Mouse (Mus musculus): ENCODE results near the gene Gm7697.
"Not testable (repeated sequence)": the region's sequence is repeated elsewhere in the genome, so short reads cannot be mapped to it uniquely, and the experiment has no call there.

Gene Gm7697

GRCm38 (mm10) chr8:69522876-69523275 is at the start of gene Gm7697:
Gm7697 (minus strand) TSS chr8:69522976.
- in situ Hi-C loops (cut with MboI, MseI): not testable (repeated sequence)

- in situ Hi-C loops (cut with MboI, MseI): not testable (repeated sequence)
Observed at GRCm38 (mm10) chr8:69551249-69551648, 28.5 kb upstream of the Gm7697 start.

GRCm38 (mm10) chr8:69549556-69549955 is 26.8 kb upstream of the Gm7697 start:
- in situ Hi-C loops (cut with MboI, MseI): loop anchor here (10.0 kb wide), 2 partner anchors 225 to 675 kb away; no protein-coding TSS in a partner anchor

- in situ Hi-C loops (cut with MboI, MseI): loop anchor here (10.0 kb wide), 2 partner anchors 223 to 673 kb away; no protein-coding TSS in a partner anchor
Observed at GRCm38 (mm10) chr8:69548114-69548513, 25.3 kb upstream of the Gm7697 start.

GRCm38 (mm10) chr8:69547208-69547607 is 24.4 kb upstream of the Gm7697 start:
- in situ Hi-C loops (cut with MboI, MseI): loop anchor here (10.0 kb wide), 2 partner anchors 222 to 672 kb away; no protein-coding TSS in a partner anchor

GRCm38 (mm10) chr8:69545020-69545419 is 22.2 kb upstream of the Gm7697 start:
- in situ Hi-C loops (cut with MboI, MseI): loop anchor here (10.0 kb wide), 2 partner anchors 220 to 670 kb away; no protein-coding TSS in a partner anchor

- in situ Hi-C loops (cut with MboI, MseI): loop anchor here (10.0 kb wide), 2 partner anchors 220 to 670 kb away; no protein-coding TSS in a partner anchor
Observed at GRCm38 (mm10) chr8:69544511-69544910, 21.7 kb upstream of the Gm7697 start.

GRCm38 (mm10) chr8:69543984-69544383 is 21.2 kb upstream of the Gm7697 start:
- in situ Hi-C loops (cut with MboI, MseI): loop anchor here (10.0 kb wide), 2 partner anchors 219 to 669 kb away; no protein-coding TSS in a partner anchor

GRCm38 (mm10) chr8:69540764-69541163 is 18.0 kb upstream of the Gm7697 start:
- in situ Hi-C loops (cut with MboI, MseI): loop anchor here (10.0 kb wide), 2 partner anchors 216 to 666 kb away; no protein-coding TSS in a partner anchor

- in situ Hi-C loops (cut with MboI, MseI): loop anchor here (10.0 kb wide), 2 partner anchors 216 to 666 kb away; no protein-coding TSS in a partner anchor
Observed at GRCm38 (mm10) chr8:69540331-69540730, 17.6 kb upstream of the Gm7697 start.

- in situ Hi-C loops (cut with MboI, MseI): loop anchor here (5.0 kb wide), 1 partner anchor 53 kb away; no protein-coding TSS in a partner anchor
Observed at GRCm38 (mm10) chr8:69474946-69475345, 47.8 kb downstream of the Gm7697 start.

- in situ Hi-C loops (cut with MboI, MseI): not testable (repeated sequence)
Observed at GRCm38 (mm10) chr8:69453465-69453864, 69.3 kb downstream of the Gm7697 start, which contains the start of gene Gm9495. Gm9495 (minus strand) TSS chr8:69453565.

Data from T-helper 2 cell (primary cell).